Mouse (Mus musculus): Measurements from ENCODE around the gene Oog2.
"Not testable (repeated sequence)": the region's sequence is repeated elsewhere in the genome, so short reads cannot be mapped to it uniquely, and the experiment has no call there.

Gene Oog2

DNA sequence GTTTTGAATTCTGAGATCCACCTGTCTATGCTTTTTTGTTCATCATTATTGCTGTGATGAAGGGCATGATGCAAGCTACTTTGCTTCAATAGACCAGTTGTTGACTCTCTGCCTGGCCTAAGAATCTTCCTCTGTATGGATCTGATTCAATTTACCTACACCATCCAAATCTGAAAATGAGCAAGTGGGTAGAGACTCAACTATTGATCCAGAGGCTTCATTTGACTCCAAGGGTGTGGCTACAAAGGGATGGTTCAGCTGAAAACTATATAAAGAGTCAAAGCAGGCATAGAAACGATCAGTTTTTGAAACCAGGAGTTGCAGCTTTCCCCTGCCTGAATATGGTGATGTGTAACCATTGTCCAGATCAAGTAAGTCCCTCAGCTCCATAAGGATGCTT, at the start of gene Oog2:
Gene Oog2 (plus strand): TSS at position 301 of the 400 bp plus-strand sequence.
- DNase-seq = no peak

DNA sequence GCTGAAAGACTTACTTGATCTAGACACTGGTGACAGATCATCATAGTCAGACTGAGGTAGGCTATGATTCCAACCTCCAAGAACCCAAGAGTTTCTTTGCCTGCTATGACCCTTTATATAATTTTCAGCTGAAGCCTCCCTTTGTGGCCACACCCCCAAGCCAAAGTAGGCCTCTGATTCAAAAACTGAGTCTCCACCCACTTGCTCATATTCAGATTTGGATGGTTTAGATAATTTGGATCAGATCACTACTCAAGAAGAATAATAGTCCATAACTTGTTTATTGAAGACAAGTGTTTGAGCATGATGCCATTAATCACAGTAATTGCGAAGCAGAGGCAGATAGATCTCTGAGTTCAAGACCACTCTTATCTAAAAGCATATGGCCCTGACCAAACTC, 28.0 kb upstream of the Oog2 start, which contains the start of gene Oog3:
Gene Oog3 (minus strand): TSS at position 101 of the 400 bp plus-strand sequence.
- DNase-seq = no peak

DNA sequence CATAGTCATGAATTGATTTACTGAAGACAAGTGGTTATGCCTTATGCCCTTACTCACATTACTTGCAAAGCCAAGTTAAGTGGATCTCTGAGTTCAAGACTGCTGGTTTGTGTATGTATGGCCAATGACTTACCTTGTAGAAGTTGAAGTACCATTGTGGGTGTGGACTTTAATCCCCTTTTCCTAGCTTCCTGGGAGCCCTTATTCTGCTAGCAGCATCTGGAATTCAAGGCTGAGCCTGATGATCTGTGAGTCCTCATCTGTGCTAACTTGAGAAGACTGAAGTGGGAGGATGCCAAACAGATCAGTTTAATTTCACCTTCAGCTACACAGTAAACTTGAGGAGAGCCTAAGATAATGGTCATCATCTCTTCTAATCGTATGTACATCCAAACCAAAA, 22.7 kb downstream of the Oog2 start, which contains the start of gene C87977:
Gene C87977 (minus strand): TSS at position 101 of the 400 bp plus-strand sequence.
- DNase-seq = not testable (repeated sequence)

Measured in cerebellum, adult 8-10 months (tissue).